Mouse (Mus musculus): ENCODE results near the gene Itfg2. TPM values are rescaled to one million over a fixed set of nuclear protein-coding genes. Genes with fewer than 3 reads are reported as not detected.
A peak's percentile ranks its signal among the peaks of the same experiment; 100 is the strongest.
"Not testable (repeated sequence)": the region's sequence is repeated elsewhere in the genome, so short reads cannot be mapped to it uniquely, and the experiment has no call there.

Itfg2 gene
- polyA plus RNA-seq, 1 experiment from 2014 or later = 27.2 TPM

DNA sequence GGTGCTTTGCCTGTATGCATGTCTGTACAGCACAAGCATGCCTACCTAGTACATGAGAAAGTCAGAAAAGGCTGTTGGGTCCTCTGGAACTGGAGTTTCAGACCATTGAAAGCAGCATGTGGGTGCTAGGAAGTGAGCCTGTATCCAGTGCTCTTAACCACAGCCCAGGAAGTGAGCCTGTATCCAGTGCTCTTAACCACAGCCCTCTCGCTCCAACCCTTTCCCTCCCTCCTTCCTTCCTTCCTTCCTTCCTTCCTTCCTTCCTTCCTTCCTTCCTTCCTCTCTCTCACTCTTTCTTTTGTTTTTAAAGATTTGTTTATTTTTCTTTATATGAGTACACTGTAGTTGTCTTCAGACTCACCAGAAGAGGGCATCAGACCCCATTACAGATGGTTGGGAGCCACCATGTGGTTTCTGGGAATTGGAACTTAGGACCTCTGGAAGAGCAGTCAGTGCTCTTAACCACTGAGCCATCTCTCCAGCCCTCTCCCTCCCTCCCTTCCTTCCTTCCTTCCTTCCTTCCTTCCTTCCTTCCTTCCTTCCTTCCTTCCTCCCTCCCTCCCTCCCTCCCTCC lies 44.0 kb downstream of the Itfg2 start:
- ATAC-seq (ENCODE audit: low FRiP score); H3K4me1 ChIP-seq (ENCODE audit: control insufficient read depth, insufficient read depth, low read length): not testable (repeated sequence)
- 65% methylated on average over 1 of the region's 1 CpGs for WGBS

DNA sequence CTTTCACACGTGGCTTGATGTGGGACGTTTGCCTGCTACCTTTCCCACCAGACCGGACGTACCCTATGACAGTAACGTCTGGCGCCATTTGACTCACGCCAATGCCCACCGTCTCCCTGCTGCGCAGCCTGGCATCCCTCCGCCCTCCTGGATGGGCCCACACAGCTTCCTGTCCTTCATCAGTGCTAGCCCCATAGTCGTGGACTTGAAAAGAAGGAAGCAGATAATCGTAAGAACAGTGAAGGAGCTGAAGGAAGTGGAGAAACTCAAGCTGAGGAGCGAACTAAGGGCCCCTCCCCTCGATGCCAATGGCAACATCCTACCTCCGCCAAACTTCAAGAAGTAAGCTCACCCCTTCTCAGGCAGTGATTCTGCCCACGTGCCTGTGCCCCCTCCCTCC lies 45.1 kb downstream of the Itfg2 start:
- no peak overlapping the region for H3K4me2 ChIP-seq
- ATAC-seq (ENCODE audit: low FRiP score) (no peak), DNase-seq (ENCODE audit: low spot score, missing footprints) (peak; percentile 72)
- 83% methylated on average over 16 of the region's 16 CpGs for WGBS
- H3K4me1 ChIP-seq (ENCODE audit: control insufficient read depth, insufficient read depth, low read length) = peaks cover 8% of the 10 kb centered on the region
- no peak overlapping the region for H3K4me3 ChIP-seq (ENCODE audit: low read depth, low read length)
- no peaks in the 10 kb centered on the region for H3K27me3 ChIP-seq (ENCODE audit: control insufficient read depth, insufficient read depth, low read length)
- no peak overlapping the region for H3K9ac ChIP-seq (ENCODE audit: low read length)
- no peaks in the 10 kb centered on the region for H3K9me3 ChIP-seq (ENCODE audit: control insufficient read depth, low read length)
- no peak overlapping the region for H3K27ac ChIP-seq (ENCODE audit: low read depth, low read length)
- H3K36me3 ChIP-seq (ENCODE audit: control insufficient read depth, insufficient read depth, low read length) = peaks cover under 1% of the 10 kb centered on the region; the same call in 1 of the 2 replicates

More for the DNA sequence above, 44.0 kb downstream of the Itfg2 start:
- not testable (repeated sequence) for H3K4me3 ChIP-seq (ENCODE audit: low read depth, low read length); H3K36me3 ChIP-seq (ENCODE audit: control insufficient read depth, insufficient read depth, low read length); H3K27ac ChIP-seq (ENCODE audit: low read depth, low read length); H3K4me2 ChIP-seq; H3K9me3 ChIP-seq (ENCODE audit: control insufficient read depth, low read length); H3K9ac ChIP-seq (ENCODE audit: low read length); H3K27me3 ChIP-seq (ENCODE audit: control insufficient read depth, insufficient read depth, low read length)
- DNase-seq (ENCODE audit: low spot score, missing footprints) = peak; percentile 56

DNA sequence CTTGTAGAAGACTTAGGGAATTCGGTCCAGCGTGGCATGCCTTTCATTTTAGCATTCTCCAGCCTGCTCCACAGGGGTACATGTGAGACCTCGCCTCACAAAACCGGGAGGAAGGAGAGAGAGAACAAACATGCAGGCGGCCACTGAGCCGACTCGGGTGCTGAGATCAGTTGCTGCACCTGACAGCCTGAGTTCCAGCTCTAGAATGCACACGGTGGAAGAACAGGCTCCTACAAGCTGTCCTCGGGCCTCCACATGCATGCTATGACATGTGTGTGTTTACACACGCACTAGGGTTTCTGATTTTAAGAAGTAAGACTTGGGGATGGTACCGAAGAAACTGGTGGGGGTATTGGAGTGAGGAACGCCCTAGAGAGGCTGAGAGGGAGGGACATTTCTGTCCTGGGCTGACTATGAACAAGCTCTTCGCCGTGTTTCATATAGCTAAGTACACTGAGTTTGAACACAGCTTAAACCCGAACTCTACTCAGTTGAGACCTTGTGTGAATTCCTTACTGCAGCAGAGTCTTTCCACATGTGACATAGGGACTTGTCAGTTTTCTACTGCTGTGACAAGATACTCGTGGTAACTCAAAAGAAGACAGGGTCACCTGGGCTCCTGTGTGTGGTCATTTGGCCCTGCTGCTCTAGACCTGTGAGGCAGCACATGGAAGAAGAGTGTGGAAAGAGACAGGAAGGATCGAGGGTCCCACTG lies 48.2 kb downstream of the Itfg2 start:
- Histone ChIP-seq H3K9ac (ENCODE audit: low read length) (no peak overlapping the region), H3K9me3 (ENCODE audit: control insufficient read depth, low read length) (no peaks in the 10 kb centered on the region), H3K4me3 (ENCODE audit: low read depth, low read length) (no peak overlapping the region), H3K4me1 (ENCODE audit: control insufficient read depth, insufficient read depth, low read length) (peaks cover 14% of the 10 kb centered on the region), H3K27me3 (ENCODE audit: control insufficient read depth, insufficient read depth, low read length) (no peaks in the 10 kb centered on the region), H3K27ac (ENCODE audit: low read depth, low read length) (no peak overlapping the region), H3K4me2 (no peak overlapping the region), H3K36me3 (ENCODE audit: control insufficient read depth, insufficient read depth, low read length) (peaks cover 20% of the 10 kb centered on the region)
- DNase-seq (ENCODE audit: low spot score, missing footprints) = peak; percentile 61
- ATAC-seq (ENCODE audit: low FRiP score) = no peak
- 92% methylated on average over 17 of the region's 17 CpGs for WGBS

DNA sequence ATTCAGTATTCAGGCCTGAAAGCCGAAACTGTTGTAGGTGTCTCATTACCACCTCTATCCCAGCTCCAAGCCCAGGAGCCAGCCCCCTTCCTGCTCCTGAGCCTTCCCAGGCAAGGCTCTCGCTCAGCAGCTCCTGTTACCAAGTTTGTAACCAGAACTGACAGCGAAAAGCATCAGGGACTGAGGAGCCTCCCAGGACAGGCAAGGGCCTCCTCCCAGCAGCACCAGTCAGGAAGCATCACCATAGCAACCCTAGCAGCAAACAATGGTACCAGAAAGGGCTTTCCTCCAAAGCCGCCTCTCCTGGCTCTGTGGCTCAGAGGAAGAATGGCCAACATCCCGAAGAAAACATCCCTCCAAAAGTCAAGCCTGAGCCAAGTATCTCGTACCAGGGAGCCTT lies 49.5 kb downstream of the Itfg2 start, which contains the start of the genes Tex52 and Gm44596:
Gene Tex52, plus strand, starts transcription at position 265 of the 400 bp plus-strand sequence.
Gene Gm44596, plus strand, starts transcription at position 312 of the 400 bp plus-strand sequence.
- ATAC-seq (ENCODE audit: low FRiP score) (peak; percentile 91), DNase-seq (ENCODE audit: low spot score, missing footprints) (peak; percentile 88)
- Histone ChIP-seq H3K4me1 (ENCODE audit: control insufficient read depth, insufficient read depth, low read length) (peaks cover 14% of the 10 kb centered on the region), H3K4me3 (ENCODE audit: low read depth, low read length) (no peak within 1 kb of the TSS), H3K9ac (ENCODE audit: low read length) (no peak within 1 kb of the TSS; the same call in 1 of the 2 replicates), H3K4me2 (no peak within 1 kb of the TSS), H3K36me3 (ENCODE audit: control insufficient read depth, insufficient read depth, low read length) (peaks cover 30% of the 10 kb centered on the region), H3K27ac (ENCODE audit: low read depth, low read length) (peak within 1 kb of the TSS; percentile 16), H3K27me3 (ENCODE audit: control insufficient read depth, insufficient read depth, low read length) (no peaks in the 10 kb centered on the region), H3K9me3 (ENCODE audit: control insufficient read depth, low read length) (no peaks in the 10 kb centered on the region)
- 16% methylated on average over 6 of the region's 6 CpGs for WGBS

DNA sequence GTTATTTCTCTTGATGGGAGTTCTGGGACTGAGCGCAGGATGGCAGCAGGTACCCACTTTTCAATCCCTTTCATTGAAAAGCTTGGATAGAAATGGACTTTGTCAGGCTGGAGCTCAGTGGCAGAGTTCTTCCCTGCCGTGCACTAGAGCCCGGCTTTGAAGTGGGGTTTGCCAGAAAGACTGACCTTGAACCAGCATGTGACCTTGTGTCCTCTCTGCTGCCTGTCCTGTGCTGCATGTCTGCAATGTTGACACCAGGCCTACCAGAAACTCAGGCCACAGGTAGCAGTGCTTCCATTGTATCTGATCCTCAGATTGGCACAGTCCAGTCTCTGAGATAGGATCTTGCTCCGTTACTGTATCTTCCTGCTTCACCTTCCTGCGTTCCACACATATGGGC lies 54.7 kb downstream of the Itfg2 start:
- 93% methylated on average over 5 of the region's 5 CpGs for WGBS
- peaks cover 56% of the 10 kb centered on the region for H3K36me3 ChIP-seq (ENCODE audit: control insufficient read depth, insufficient read depth, low read length)
- H3K4me2 ChIP-seq = no peak overlapping the region
- no peaks in the 10 kb centered on the region for H3K27me3 ChIP-seq (ENCODE audit: control insufficient read depth, insufficient read depth, low read length)
- H3K4me1 ChIP-seq (ENCODE audit: control insufficient read depth, insufficient read depth, low read length) = peaks cover 10% of the 10 kb centered on the region
- DNase-seq (ENCODE audit: low spot score, missing footprints) (no peak), ATAC-seq (ENCODE audit: low FRiP score) (no peak)
- no peak overlapping the region for H3K4me3 ChIP-seq (ENCODE audit: low read depth, low read length)
- H3K27ac ChIP-seq (ENCODE audit: low read depth, low read length) = no peak overlapping the region
- H3K9me3 ChIP-seq (ENCODE audit: control insufficient read depth, low read length) = no peaks in the 10 kb centered on the region
- no peak overlapping the region for H3K9ac ChIP-seq (ENCODE audit: low read length)

DNA sequence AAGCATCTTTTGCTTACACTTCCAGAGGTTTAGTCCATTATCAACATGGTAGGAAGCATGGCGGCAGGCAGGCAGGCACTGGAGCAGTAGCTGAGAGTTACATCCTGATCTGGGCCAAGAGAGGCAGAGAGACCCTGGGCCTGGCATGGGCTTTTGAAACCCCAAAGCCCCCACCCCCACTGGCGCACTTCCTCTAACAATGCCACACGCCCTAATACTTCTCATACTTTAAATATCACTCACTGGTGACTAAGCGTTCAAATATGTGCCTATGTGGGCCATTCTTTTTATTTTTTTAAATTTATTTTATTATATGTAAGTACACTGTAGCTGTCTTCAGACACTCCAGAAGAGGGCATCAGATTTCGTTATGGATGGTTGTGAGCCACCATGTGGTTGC lies 58.3 kb downstream of the Itfg2 start:
- DNase-seq (ENCODE audit: low spot score, missing footprints) (no peak), ATAC-seq (ENCODE audit: low FRiP score) (no peak)
- Histone ChIP-seq H3K36me3 (ENCODE audit: control insufficient read depth, insufficient read depth, low read length) (peaks cover 36% of the 10 kb centered on the region), H3K27me3 (ENCODE audit: control insufficient read depth, insufficient read depth, low read length) (no peaks in the 10 kb centered on the region), H3K27ac (ENCODE audit: low read depth, low read length) (no peak overlapping the region), H3K4me2 (no peak overlapping the region), H3K9me3 (ENCODE audit: control insufficient read depth, low read length) (no peaks in the 10 kb centered on the region), H3K4me1 (ENCODE audit: control insufficient read depth, insufficient read depth, low read length) (peaks cover 5% of the 10 kb centered on the region; the same call in 1 of the 2 replicates), H3K4me3 (ENCODE audit: low read depth, low read length) (no peak overlapping the region), H3K9ac (ENCODE audit: low read length) (no peak overlapping the region)
- 96% methylated on average over 5 of the region's 5 CpGs for WGBS

DNA sequence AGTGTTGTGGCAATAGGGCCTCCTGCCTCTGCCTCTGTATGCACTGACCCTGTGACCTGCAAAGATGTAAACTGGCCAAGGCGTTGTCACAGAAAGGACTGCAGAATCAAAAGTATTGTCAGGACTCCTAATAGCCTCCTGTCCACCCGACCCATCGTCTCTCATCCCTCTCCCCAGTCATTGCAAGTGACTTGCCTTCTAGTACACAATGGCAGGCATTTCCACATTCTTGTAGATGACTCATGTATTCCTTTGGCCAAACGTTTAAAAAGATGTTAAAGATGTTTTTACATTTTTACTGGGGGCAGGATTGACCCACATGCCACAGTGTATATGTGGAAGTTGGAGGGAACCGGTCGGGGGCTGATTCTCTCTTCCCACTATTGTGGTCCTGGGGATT lies 60.0 kb downstream of the Itfg2 start:
- ATAC-seq (ENCODE audit: low FRiP score) (no peak), DNase-seq (ENCODE audit: low spot score, missing footprints) (peak; percentile 28)
- WGBS = 82% methylated on average over 6 of the region's 6 CpGs
- no peaks in the 10 kb centered on the region for H3K9me3 ChIP-seq (ENCODE audit: control insufficient read depth, low read length)
- peaks cover 10% of the 10 kb centered on the region for H3K4me1 ChIP-seq (ENCODE audit: control insufficient read depth, insufficient read depth, low read length)
- H3K4me2 ChIP-seq = 0 out of 2 replicates have a peak overlapping the region, but pooled peaks have one; percentile 13
- H3K27ac ChIP-seq (ENCODE audit: low read depth, low read length) = no peak overlapping the region
- H3K9ac ChIP-seq (ENCODE audit: low read length) = no peak overlapping the region
- peaks cover 25% of the 10 kb centered on the region for H3K36me3 ChIP-seq (ENCODE audit: control insufficient read depth, insufficient read depth, low read length)
- no peak overlapping the region for H3K4me3 ChIP-seq (ENCODE audit: low read depth, low read length)
- H3K27me3 ChIP-seq (ENCODE audit: control insufficient read depth, insufficient read depth, low read length) = no peaks in the 10 kb centered on the region

DNA sequence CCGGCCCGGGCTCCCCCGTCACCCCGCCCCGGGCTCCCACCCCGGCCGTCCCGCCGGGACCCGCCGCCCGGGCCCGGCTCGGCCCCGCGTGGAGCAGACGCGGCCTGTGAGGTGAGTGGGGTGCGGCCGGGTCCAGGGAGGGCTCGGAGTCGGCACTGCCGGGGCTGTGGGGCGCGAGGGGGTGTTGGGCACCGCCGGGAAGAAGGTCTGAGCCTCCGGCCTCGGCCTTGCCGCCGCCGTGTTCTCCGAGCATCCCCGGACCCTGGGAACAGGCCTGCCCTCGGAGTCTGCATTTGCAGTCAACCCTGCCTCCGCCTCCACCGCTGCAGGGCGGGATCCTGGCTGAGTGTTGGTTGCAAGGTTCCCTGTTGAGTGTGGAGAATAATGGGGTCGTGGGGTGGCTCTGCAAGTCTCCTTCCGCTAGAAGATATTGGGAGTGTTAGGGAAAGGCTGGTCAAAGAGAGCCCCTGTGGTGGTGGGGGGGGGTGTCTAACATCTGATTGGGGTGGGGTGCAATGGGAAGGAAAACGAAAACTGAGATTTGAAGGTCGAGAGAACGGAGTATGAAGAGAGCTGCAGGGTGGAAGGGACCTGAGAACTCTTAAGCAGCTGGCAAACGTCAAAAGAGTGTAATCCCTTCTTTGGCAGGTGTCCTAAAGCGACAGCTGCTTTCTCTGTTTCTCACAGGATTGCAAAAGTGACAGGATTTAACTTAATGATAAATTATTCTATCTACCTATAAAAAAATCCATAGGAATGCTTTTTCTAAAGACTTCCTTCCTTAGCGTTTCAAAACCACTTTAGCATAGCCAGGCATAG lies 61.5 kb downstream of the Itfg2 start:
- H3K4me2 ChIP-seq = peak overlapping the region; percentile 69
- peak overlapping the region; percentile 95 for H3K9ac ChIP-seq (ENCODE audit: low read length)
- peaks cover 23% of the 10 kb centered on the region for H3K36me3 ChIP-seq (ENCODE audit: control insufficient read depth, insufficient read depth, low read length)
- WGBS = 1% methylated on average over 26 of the region's 46 CpGs
- DNase-seq (ENCODE audit: low spot score, missing footprints) = peak; percentile 93
- H3K27ac ChIP-seq (ENCODE audit: low read depth, low read length) = peak overlapping the region; percentile 90
- peak overlapping the region; percentile 90 for H3K4me3 ChIP-seq (ENCODE audit: low read depth, low read length)
- no peak for ATAC-seq (ENCODE audit: low FRiP score)
- peaks cover 10% of the 10 kb centered on the region for H3K4me1 ChIP-seq (ENCODE audit: control insufficient read depth, insufficient read depth, low read length)
- no peaks in the 10 kb centered on the region for H3K27me3 ChIP-seq (ENCODE audit: control insufficient read depth, insufficient read depth, low read length)
- H3K9me3 ChIP-seq (ENCODE audit: control insufficient read depth, low read length) = no peaks in the 10 kb centered on the region
